Mouse (Mus musculus) midbrain, postnatal 0 days (tissue): ENCODE results near the gene Drd2. TPM values are rescaled to one million over a fixed set of nuclear protein-coding genes. Genes with fewer than 3 reads are reported as not detected.

Experiments
- ATAC-seq: fragments of 200-750 bp; cut with Nextera tagmentation; 2 replicates; pipeline ENCODE4 v1.8.0; 2017; ENCODE audit warnings: moderate number of reproducible peaks, mild to moderate bottlenecking, moderate TSS enrichment, moderate library complexity; ENCODE audit not compliant: low FRiP score
- DNase-seq: peaks from one replicate; pipeline ENCODE4 v3.0.0-alpha.2; 2015; ENCODE audit warnings: low spot score
- H3K27ac ChIP-seq: fragments of 300-500 bp; sonication (generic); 2 replicates; pipeline ENCODE4 v1.5.1; 2014; ENCODE audit warnings: low read depth, mild to moderate bottlenecking, low read length, mixed read lengths
- H3K27me3 ChIP-seq: fragments of 300-500 bp; sonication (generic); 2 replicates; pipeline ENCODE4 v1.6.1; 2014; ENCODE audit warnings: low read length, control low read depth, mixed read lengths; ENCODE audit not compliant: insufficient read depth
- H3K36me3 ChIP-seq: fragments of 300-500 bp; sonication (generic); 2 replicates; pipeline ENCODE4 v1.6.1; 2014; ENCODE audit warnings: low read length, control low read depth, mixed read lengths; ENCODE audit not compliant: insufficient read depth
- H3K4me1 ChIP-seq: fragments of 300-500 bp; sonication (generic); 2 replicates; pipeline ENCODE4 v1.6.1; 2014; ENCODE audit warnings: mild to moderate bottlenecking, control low read depth, antibody characterized with exemption, low read length, mixed read lengths; ENCODE audit not compliant: insufficient read depth
- H3K4me2 ChIP-seq: fragments of 300-500 bp; sonication (generic); 2 replicates; pipeline ENCODE4 v1.6.1; 2014; ENCODE audit warnings: low read depth, mild to moderate bottlenecking, low read length, mixed read lengths; ENCODE audit not compliant: poor library complexity, severe bottlenecking
- H3K4me3 ChIP-seq: fragments of 300-500 bp; sonication (generic); 2 replicates; pipeline ENCODE4 v1.5.1; 2014; ENCODE audit warnings: low read depth, mild to moderate bottlenecking, low read length, moderate library complexity
- H3K9ac ChIP-seq: fragments of 300-500 bp; sonication (generic); replicated peaks from 2 replicates; pipeline ENCODE4 v1.6.1; 2014; ENCODE audit warnings: mild to moderate bottlenecking, low read length, moderate library complexity, mixed read lengths; ENCODE audit not compliant: poor library complexity, severe bottlenecking
- H3K9me3 ChIP-seq: fragments of 300-500 bp; sonication (generic); 2 replicates; pipeline ENCODE4 v1.6.1; 2016; ENCODE audit warnings: low read length, control low read depth
- CTCF ChIP-seq: IDR thresholded peaks from 2 replicates; pipeline ENCODE4 v1.5.1; 2016; ENCODE audit warnings: antibody characterized with exemption, mild to moderate bottlenecking
- WGBS: fragments of 180-500 bp; shearing (Covaris S2); extraction: QIAGEN DNeasy Blood & Tissue Kit; methylation state at CpG from one replicate; pipeline ENCODE4 v1.1.7; 2014; 5-methylcytosine and 5-hydroxymethylcytosine counted together
- polyA plus RNA-seq: library from polyadenylated mRNA; unstranded; fragments of >200 nt; fragmentation: Nextera tagmentation; extraction: Ambion mirVana; gene quantifications from 2 replicates; pipeline ENCODE4 v1.2.1, GENCODE M21; 2015
- total RNA-seq: library from RNA; depleted of rRNA; stranded (reverse); fragments of >200 nt; gene quantifications from 2 replicates; pipeline ENCODE4 v1.2.3, GENCODE M21; 2014; rRNA removed

Gene Drd2
- total and polyA plus RNA-seq, 2 experiments from 2014 or later, result 8.6 to 12.7 TPM

- ATAC-seq (no peak), DNase-seq (no peak)
- WGBS, result 85% methylated on average over 3 of the region's 3 CpGs
- Histone ChIP-seq H3K4me2 (no peak overlapping the region), H3K36me3 (no peaks in the 10 kb centered on the region), H3K27me3 (no peaks in the 10 kb centered on the region), H3K9me3 (no peaks in the 10 kb centered on the region), H3K27ac (no peak overlapping the region), H3K9ac (no peak overlapping the region), H3K4me1 (no peaks in the 10 kb centered on the region), H3K4me3 (no peak overlapping the region)
- no peak for TF ChIP-seq CTCF
Measured at GRCm38 (mm10) chr9:49456136-49456535, 115.7 kb downstream of the Drd2 start.

Other genes starting within 250 kb of the Drd2 start
- not detected in 2 replicates for gene Gm4894, start 90.1 kb upstream of the Drd2 start, total RNA-seq
- not detected in 2 replicates for gene Gm4894, start 90.1 kb upstream of the Drd2 start, polyA plus RNA-seq
- gene Ankk1, start 86.4 kb downstream of the Drd2 start, total RNA-seq, result not detected in 2 replicates
- not detected in 2 replicates for gene Ankk1, start 86.4 kb downstream of the Drd2 start, polyA plus RNA-seq
- 1.8 and 2.0 TPM in 2 replicates for gene Ttc12, start 145.6 kb downstream of the Drd2 start, total RNA-seq
- gene Ttc12, start 145.6 kb downstream of the Drd2 start, polyA plus RNA-seq, result 1.3 and 2.1 TPM in 2 replicates